Mouse (Mus musculus): ENCODE measurements around the gene Eef1b2.

GRCm38 (mm10) chr1:63129273-63129672 is 47.4 kb upstream of the Eef1b2 start:
- no peak for TF ChIP-seq CTCF (IDR thresholded peaks at IDR 0.05)
- no peak for TF ChIP-seq EP300 (IDR thresholded peaks at IDR 0.05)
